Mouse (Mus musculus): ENCODE results near the gene Arrb1.

Gene Arrb1

DNA sequence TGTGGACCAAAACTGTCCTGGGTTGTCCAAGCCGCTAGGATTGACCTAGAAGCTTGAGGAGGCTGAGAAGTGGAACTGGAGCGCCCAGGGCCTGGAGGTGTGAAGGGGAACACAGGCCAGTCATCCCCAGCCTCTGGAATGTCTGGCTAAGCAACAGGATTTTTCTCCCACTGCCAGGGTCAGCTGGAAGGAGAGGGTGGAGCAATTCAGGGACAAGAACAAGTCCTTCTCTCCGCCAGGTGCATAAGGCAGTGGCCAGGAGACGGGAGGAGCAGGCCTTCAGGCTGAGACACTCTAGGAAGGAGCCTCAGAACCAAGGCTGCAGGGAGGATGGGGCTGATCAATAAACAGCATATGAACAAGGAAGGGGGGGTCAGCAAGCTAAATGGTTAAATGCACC, 3.2 kb downstream of the Arrb1 start:
- DNase-seq: no peak

DNA sequence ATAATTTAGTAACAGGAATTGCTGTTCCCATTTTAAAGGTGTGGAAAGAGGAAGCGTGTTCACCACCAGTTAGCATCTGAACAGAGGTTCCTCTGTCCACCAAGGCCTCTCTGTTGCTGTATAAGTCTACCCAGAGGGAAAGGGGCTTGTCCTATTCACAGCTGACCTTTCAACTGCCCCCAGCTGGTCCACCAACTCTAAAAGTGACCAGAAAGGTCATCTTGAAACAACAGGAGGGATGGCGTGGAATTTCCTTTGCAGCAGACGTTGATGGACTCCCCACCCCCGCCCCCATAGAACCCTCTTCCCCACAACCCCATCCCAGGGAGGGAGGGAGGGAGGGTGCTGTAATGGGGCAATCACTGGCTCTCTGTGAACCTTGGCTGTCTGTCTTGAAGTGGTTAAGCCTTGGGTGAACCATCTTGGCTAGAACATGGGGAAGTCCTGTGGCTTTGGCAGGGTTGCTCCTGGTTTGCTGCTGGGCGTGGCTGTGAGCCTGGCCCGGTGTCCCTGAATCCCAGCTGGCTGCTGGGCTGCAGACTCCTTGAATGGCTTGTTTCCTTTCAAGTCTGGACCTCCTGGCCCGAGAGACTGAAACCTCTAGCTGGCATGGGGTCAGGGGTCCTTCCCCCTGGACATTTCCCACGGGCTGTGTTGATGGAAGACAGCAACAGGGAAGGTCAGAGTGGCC, 4.1 kb downstream of the Arrb1 start:
- peak; percentile 80 to 88 for DNase-seq

DNA sequence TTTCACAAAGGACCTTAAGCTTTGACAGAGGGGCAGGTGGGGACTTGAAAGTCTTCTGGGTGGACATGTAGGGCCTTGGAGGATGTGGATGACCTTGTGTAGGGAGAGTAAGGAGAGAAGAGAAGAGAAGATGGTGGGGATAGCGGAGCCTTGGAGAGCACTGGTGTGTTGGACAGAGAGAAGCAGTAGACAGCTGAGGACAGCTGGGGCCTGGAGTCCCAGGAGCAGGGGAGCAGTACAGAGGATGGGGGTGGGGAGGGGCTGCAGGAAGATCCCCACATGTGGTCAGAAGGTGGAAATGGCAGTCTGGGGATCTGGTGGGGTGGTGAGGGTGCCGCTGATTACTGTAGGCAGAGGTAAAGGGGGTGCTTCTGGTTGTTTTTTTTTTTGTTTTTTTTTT, 4.8 kb downstream of the Arrb1 start:
- no peak for DNase-seq

- no peak for DNase-seq
Observed at GRCm38 (mm10) chr7:99541204-99541603, 5.9 kb downstream of the Arrb1 start.

DNA sequence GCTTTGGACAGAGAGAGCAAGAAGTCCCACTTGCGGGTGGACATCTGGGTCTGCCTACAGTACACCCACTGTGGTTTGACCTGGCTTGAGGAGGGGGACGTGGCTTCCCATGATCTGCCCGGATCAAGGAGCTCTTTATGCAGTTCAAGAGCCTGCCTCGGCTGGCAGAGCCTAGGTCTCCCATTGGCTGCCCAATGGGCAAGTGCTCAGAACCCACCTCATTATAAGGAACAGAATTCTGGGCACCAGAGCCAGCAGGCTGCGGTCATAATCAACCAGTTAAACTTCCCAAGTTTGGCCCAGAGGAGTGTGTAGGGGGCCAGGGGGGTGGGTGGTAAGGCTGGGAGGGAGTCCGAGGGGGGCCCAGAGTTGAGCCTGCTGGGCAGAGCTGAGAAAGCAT, 9.0 kb downstream of the Arrb1 start:
- DNase-seq: no peak

GRCm38 (mm10) chr7:99545885-99546745, 10.8 kb downstream of the Arrb1 start:
- DNase-seq: peak; percentile 82 to 87

- peak in 1 of 2 experiments; percentile 45 for DNase-seq
Observed at GRCm38 (mm10) chr7:99547584-99548487, 12.6 kb downstream of the Arrb1 start.

GRCm38 (mm10) chr7:99549668-99550067, 14.4 kb downstream of the Arrb1 start:
- no peak for DNase-seq

DNA sequence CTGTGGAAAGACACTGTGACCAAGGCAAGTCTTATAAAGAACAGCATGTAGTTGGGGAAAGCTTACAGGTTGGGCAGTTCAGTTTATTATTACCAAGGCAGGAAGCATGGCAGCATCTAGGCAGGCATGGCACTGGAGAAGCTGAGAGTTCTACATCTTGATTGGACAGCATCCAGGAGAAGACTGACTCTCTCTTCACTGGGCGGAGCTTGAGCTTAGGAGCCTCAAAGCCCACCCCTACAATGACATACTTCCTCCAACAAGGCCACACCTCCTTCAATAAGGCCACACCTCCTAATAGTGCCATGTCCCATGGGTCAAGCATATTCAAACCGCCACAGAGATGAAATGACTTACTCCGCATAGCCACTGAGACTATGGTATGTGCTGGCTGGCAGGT, 16.4 kb downstream of the Arrb1 start:
- DNase-seq: no peak

DNA sequence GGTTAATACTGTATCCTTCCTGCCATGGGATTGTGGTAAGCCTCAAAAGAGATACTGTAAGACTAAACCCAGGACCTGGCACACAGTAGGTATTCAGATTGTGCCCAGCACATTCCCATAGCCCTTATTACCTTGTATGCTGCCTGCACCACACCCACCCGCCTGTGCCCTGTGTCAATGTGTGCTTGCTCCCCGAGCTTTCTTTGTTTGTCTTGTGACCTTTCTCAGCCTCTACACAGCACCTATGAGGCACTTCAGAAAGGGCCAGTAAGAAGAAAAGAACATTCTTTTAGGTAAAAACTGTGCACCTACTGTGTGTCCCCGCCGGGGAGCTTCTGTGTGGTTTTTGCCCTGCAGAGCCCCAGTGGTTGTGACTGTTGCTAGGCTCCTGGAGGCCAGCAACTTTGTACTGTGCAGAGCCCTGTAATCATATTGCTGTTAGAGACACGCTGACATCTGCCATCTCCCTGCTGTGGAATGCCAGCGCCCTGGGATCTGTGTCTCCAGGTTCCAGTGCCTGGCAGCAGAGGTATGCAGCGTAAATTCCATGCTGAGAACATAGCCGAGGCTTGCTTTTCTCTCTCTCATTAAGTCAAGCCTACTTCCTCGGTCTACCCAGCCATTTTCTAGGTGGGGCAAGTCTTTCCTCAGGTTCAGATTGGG, 18.1 kb downstream of the Arrb1 start:
- peak; percentile 56 to 69 for DNase-seq

DNA sequence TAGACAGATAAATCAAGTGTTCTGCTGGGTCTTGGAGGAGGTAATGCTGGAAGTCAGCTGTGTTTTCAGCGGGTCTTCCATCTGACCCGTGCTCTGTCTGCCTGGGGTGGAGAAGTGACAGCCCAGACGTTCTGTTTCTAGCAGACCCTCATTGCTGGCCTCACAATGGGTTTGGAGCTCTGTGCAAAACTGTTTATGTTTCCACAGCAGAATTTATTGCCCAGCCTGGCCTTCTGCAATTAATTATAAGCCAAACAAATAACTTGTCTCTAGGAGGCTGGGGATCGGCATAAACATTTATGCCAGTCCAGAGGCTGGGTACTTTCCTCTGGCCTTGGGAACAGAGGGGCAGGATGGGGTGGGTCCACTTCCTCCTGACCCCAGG, 18.6 kb downstream of the Arrb1 start:
- DNase-seq: peak; percentile 56 to 78

DNA sequence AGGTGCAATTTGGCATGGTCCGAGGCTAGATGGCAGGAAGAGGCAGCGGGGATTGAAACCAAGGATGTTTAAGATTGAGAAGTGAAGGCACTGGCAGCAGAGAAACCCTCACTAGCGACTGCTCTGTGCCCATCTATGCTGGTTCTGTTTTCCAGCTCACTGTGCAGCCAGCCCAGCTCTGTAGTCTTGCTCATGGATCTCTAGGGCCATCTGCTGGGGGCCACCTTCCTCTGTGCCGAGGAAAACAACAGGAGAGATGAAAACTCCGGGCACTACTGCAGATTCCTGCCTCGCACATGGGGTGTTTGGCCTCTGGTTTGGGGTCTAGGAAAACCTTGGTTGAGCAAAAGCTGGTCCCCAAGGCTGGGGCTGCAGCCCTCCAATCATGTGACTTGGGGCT, 20.6 kb downstream of the Arrb1 start:
- DNase-seq: peak; percentile 78

DNA sequence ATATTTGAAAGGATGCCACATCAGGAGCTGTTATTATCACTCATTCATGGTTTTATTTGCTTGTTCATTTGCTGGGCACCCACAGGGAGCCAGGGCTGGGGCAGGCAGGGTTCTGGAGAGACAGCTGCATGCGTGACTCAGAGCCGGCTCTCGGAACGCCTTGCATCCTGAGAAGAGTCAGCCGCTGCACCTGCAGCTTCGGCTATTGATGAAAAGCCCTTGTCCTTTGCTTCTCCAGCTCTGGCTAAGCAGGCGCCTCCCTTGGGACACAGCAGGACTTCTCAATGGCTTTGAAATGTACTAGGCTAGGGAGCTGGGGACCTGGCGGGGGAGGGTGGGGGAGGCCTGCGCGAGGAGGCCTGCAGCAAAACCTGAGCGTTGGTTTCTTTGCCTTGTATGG, 23.8 kb downstream of the Arrb1 start:
- DNase-seq: no peak

DNA sequence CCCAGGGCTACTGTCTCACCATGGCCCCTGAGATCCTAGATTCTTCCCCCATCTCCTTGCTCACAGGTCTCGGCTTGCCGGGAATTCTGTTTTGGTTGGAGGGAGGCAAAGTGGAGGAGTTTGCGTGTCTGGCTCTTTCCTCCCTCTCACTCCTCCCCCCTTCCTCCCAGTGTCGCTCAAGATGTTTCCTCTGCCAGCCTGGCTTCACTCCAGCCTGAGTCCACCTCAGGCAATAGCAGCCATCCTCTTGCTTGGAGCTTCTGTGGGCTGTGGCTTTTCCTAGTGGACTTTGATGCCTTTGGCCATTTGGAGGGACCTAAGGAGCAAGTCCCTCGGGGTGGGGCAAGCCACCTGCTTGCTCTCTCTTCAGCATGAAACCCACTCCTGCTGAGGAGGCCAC, 27.2 kb downstream of the Arrb1 start:
- DNase-seq: peak; percentile 58 to 66

DNA sequence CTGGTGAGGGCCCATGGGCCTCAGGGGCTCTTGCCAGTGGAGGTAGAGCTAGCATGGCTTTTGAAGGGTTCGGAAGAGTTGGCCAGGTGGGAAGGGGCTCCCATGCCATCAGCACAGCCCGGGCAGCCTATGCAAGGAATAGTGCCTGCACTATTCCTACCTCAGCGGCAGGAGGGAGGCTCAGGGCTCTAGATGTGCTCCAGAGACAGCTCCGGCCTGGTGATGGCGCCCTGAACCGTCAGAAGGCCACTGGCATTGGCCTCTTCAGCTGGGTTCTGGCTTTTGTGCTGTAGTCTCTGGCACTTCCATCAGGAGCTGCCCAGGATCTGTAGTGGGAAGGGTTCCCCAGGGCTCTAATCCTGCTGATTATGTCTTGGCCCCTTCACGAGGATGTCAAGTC, 28.0 kb downstream of the Arrb1 start:
- DNase-seq: no peak

DNA sequence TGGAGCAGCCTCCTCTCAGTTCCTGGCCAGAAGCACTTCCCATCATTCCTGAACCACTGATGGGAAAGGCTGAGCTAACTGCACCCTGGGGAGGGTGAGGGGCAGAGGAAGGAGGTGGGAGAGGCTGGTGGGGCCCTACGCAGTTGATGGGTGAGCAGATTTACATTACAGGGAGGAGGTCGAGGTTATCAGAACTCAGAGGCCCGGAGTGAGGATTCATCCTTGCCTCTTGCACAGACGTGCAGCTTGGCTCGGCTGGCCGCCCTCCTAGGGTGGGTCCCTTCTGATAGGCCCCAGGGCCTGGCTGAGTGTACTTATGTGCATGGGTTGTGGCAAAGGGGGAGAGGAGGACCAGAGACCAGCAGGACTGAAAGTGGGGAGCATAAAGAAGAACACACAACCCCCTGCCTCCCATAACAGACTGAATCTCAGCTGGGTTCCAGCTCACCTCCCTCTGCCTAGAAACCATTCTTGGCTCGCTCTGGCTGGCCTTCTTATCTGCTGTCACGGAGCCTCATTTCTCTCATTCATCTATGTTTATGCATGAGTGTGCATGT, 30.1 kb downstream of the Arrb1 start:
- DNase-seq: peak; percentile 39 to 40

GRCm38 (mm10) chr7:99570680-99571079, 35.4 kb downstream of the Arrb1 start:
- no peak for DNase-seq

DNA sequence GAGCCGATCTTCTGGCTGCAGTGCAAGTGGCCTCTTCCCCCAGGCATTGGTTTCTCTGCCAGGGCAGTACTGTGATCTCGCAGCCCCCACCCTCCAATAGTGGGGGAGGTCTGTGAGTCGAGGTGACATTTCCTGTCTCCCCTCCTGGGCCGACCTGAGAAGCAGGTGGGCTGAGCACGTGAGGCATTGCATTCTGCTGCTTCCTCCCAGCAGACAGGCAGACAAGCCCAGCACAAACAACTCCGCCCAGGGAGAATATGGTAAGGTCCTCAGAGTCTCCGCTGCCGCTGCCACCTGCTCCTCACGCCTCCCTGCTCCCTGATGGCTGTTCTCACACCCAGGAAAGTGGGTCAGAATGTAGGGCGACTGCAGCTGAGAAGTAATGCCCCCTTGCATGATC, 37.7 kb downstream of the Arrb1 start:
- no peak for DNase-seq

- DNase-seq: no peak
Observed at GRCm38 (mm10) chr7:99573351-99573750, 38.1 kb downstream of the Arrb1 start.

DNA sequence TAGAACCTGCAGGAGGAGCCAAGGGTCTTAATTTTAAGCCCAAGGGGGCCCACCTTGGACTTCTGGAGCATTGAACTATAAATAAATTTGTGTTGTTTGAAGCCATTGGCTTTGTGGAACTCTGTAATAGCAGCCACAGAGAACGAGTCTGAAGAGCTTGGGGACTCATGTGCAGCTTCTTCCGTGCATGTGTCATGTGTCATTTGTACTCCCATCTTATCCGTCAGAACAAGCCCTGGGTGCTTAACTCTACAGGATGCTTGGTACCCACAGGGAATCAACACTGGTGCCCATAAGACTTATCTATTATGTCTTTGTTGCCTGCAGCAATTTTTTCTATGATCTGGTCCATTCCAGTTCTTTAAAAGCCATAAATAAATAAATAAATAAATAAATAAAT, 43.0 kb downstream of the Arrb1 start:
- no peak for DNase-seq

DNA sequence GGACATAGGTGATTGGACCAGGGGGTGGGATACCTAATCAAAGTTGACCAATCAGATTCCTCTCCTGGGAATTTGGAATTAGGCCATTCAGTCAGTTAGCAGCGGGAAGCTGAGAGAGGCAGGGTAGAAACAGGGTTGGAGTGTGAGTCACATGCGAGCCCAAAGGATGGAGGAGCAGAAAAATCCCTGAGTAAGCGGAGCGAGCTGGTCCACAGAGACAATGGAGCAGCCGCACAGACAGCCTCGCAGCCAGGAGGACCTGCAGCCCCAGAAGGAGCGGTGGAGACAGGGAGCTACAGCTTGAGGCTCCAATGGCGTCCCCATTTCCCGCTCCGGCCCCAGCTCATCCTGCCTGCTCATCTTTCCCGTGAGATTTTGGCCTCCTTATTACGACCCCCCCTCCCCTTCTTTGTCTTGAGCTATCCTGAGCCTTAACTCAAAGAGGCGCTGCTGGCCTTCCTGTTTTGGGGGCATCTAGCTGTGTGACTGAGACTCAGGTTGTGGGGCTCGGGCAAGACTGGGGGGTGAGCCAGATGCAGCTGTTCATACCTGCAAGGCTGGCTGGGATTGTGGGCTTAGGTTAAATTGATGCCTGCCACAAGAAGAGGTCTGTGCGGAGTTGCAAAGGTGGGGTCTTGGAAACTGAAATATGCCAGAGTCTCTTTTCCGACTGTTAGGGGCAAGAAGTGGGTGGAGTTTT, 44.4 kb downstream of the Arrb1 start:
- no peak for DNase-seq

DNA sequence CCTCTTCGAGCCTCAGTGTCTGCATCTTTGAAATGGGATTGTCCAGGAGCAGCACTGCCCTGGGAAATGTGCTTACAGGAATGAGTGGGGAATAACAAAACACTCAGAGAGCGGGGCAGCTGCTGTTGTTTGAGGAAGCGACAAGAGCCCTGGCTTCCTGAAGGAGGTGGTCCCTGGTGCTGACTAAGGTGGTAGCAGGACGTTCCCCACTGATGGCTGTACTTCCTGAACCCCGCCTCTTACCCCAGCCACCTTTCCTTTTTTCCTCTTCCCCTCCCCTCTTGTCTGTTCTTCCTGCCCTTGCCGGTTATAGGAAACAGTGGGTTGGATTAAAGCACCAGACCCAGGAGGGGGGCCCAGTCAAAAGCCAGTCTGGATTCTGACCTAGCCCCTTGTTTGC, 45.0 kb downstream of the Arrb1 start:
- DNase-seq: no peak

All from lung, adult 18-20 months (tissue).